Mouse (Mus musculus) erythroblast, adult 5-6 weeks (primary cell): Measurements from ENCODE around the gene Samm50. TPM values are rescaled to one million over a fixed set of nuclear protein-coding genes. Genes with fewer than 3 reads are reported as not detected.

Source experiments
- ATAC-seq: replicated peaks from 2 replicates; pipeline ENCODE4 v1.8.0; 2016; ENCODE audit warnings: moderate number of reproducible peaks, mild to moderate bottlenecking, moderate TSS enrichment, inconsistent platforms; ENCODE audit not compliant: poor library complexity, low FRiP score, severe bottlenecking
- total RNA-seq, 2 experiments: library from RNA; stranded (forward) in 1 of 2; stranded (reverse) in 1 of 2; fragments of 150-400 nt in 1 of 2; fragments of 200-764, 138-1000 nt in 1 of 2; gene quantifications; 2 replicates each; pipeline versions ENCODE4 v1.2.3 to v1.2.4; 2015 to 2017; ENCODE audit warnings: low replicate concordance in 2 of 2

The Samm50 gene
- total RNA-seq, 2 experiments from 2014 or later = 7.0 to 9.6 TPM

DNA sequence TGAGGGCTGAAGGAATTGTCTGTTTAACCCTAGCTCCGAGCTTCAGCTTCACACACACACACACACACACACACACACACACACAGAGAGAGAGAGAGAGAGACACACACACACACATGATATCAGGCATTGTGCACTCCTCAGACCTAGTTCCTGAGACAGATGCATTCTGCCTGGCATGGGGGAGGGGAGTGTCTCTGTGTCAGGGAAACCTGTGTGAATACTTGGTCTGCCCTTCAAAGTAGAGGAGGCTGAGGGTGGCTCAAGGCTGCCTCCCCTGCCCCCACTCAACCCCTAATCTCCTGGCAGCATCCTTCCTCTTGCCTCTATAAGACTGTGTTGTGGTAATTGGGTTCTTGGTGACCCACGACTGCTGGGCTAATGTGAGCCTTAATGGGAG is 71.5 kb downstream of the Samm50 start:
- no peak for ATAC-seq

DNA sequence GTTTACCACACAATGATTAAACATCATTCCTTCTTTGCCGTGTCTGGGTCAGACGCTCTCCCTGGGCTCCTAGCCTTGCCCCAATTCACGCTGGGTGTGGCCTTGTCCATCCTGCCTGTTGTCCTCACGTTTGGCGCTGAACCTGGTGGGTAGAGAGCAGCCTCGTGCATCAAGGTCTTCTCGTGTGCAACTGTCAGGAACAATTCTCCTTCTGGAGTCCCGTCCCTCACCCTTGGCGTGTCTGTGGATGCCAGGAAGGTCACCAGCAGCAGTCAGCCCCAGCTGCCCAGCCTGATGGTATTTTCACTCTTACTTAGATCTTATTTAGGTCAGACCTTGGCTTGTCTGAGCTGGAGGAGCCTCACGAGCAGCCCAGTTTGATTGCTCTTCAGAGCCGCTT is 73.1 kb downstream of the Samm50 start:
- ATAC-seq = no peak

DNA sequence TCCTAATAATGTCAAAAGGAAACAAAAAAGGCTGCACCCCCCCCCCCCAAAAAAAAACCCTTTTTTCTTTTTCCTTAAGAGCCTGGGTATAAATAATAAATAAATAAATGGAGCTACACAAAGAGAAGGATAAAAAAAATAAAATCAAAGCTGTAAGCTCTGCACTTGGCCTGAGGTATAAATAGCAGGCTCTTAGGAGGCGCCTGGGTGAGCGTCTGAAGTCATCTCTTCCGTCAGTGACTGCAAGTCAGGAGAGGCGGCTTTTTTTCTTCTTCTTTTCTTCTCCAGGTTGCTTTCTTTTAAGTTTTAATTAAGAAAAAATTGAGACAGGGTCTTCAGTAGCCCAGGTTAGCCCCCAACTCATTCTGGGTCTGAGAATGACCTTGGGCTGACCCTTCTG is 74.2 kb downstream of the Samm50 start:
- ATAC-seq = no peak

Other genes starting within 250 kb of the Samm50 start
- not detected in 2 replicates for gene Efcab6, start 126.9 kb upstream of the Samm50 start, total RNA-seq (2015; ENCODE audit: low replicate concordance)
- gene Efcab6, start 126.9 kb upstream of the Samm50 start, total RNA-seq (2017; ENCODE audit: low replicate concordance) = not detected in 2 replicates
- gene Sult4a1, start 86.5 kb upstream of the Samm50 start, total RNA-seq (2015; ENCODE audit: low replicate concordance) = not detected in 2 replicates
- gene Sult4a1, start 86.5 kb upstream of the Samm50 start, total RNA-seq (2017; ENCODE audit: low replicate concordance) = not detected in 2 replicates
- gene Pnpla5, start 69.1 kb upstream of the Samm50 start, total RNA-seq (2015; ENCODE audit: low replicate concordance) = not detected in 2 replicates
- gene Pnpla5, start 69.1 kb upstream of the Samm50 start, total RNA-seq (2017; ENCODE audit: low replicate concordance) = not detected in 2 replicates
- gene Pnpla3, start 24.4 kb upstream of the Samm50 start, total RNA-seq (2015; ENCODE audit: low replicate concordance) = not detected in 2 replicates
- gene Pnpla3, start 24.4 kb upstream of the Samm50 start, total RNA-seq (2017; ENCODE audit: low replicate concordance) = not detected in 2 replicates
- 21.5 and 23.6 TPM in 2 replicates for gene Parvb, start 39.8 kb downstream of the Samm50 start, total RNA-seq (2015; ENCODE audit: low replicate concordance)
- 12.1 and 15.3 TPM in 2 replicates for gene Parvb, start 39.8 kb downstream of the Samm50 start, total RNA-seq (2017; ENCODE audit: low replicate concordance)
- gene Parvg, start 131.8 kb downstream of the Samm50 start, total RNA-seq (2015; ENCODE audit: low replicate concordance) = 19.0 and 34.7 TPM in 2 replicates
- gene Parvg, start 131.8 kb downstream of the Samm50 start, total RNA-seq (2017; ENCODE audit: low replicate concordance) = 31.6 and 48.8 TPM in 2 replicates